Mouse (Mus musculus) thymus, postnatal 36 days (tissue): Measurements from ENCODE around the gene Cpne9.
A peak's percentile ranks its signal among the peaks of the same experiment; 100 is the strongest.
"Not testable (repeated sequence)": the region's sequence is repeated elsewhere in the genome, so short reads cannot be mapped to it uniquely, and the experiment has no call there.

Source experiments
- DNase-seq, 2 experiments: peaks; one replicate each; pipeline ENCODE4 v3.0.0; 2022; ENCODE audit warnings: mixed read lengths in 2 of 2

Cpne9 gene

GRCm38 (mm10) chr6:113290346-113290745 lies 8.2 kb downstream of the Cpne9 start:
- DNase-seq: no peak

DNA sequence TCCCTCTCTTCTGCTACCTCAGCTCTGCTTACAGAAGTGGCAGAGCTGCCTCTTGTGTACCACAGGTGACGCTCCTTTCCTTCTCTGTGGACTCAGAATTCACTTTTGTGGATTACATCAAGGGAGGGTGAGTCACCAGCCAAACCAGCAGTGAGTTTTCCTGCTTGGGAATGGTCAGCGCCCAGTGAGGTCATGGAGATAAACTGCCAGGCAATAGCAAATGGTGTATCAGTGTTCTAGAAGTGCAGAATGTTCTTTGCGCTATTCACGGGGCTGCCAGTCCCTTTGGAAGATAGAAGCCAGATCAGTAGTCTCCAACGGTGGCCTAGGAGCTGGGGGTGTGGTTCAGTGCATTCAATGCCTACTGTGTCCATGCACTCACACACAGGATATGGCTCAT lies 10.8 kb downstream of the Cpne9 start:
- no peak for DNase-seq

DNA sequence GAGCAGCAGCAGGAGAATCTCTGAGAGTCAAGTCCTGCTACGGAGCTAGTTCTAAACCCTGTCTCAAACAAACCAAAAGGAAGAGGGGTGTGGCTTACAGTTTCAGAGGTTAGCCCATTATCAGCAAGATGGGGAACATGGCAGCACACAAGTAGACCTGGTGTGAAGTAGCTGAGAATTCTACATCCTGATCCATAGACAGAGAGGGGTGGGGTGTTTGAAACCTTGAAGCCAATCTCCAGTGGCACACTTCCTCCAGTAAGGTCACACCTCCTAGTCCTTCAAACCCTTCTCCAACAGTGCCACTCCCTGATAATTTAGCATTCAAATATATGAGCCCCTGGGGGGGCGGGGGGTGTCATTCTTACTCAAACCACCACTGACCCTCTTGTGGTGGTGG lies 13.9 kb downstream of the Cpne9 start:
- DNase-seq: no peak

DNA sequence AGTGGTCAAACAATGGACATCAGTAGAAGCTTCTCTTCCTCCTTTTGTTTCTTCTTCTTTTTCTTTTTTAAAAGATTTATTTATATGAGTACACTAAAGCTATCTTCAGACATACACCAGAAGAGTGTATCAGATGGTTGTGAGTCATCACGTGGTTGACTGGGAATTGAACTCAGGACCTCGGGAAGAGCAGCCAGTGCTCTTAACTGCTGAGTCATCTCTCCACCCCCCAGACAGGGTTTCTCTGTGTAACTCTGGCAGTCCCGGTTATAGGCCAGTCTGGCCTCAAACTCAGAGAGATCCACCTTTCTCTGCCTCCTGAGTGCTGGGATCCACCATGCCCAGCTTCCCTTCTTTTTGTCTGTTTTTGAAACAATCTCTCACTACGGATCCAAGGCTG lies 14.5 kb downstream of the Cpne9 start:
- DNase-seq: no peak

DNA sequence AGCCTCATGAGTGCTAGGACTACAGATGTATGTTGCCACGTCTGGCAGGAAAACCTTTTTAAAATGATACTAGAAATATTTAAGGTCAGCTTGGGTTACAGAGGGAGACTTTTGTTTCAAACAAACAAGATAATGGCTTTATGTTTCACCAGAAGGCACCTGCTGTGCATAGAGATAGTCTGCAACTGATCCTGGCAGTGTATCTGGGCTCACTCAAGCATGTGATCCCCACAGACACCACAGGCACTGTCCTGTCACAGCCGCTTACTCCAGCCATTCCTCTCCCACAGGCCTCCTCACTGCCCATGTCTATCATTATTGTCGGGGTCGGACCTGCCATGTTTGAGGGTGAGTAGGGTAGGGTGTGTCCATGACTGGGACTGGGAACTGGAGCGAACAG lies 19.2 kb downstream of the Cpne9 start:
- DNase-seq: no peak

DNA sequence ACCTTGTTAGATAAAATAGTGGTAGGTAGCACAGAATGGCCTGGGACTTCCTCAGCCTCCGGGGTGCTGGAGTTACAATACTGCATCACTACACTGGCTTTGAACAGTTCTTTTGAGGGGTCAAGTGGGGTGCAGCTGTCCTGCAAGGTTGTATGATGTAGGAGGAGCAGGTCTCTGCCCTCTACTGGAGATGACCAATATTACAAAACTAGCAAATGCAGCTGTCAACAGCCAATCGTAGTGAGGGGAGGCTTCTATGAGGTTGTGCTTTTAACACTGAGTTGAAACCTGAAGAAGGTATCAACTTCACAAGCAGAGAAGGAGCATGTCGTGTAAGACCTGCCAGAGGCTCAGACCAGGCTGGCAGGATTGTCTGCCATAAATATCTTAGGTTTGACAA lies 20.2 kb downstream of the Cpne9 start:
- peak in 1 of 2 experiments; percentile 11 for DNase-seq

DNA sequence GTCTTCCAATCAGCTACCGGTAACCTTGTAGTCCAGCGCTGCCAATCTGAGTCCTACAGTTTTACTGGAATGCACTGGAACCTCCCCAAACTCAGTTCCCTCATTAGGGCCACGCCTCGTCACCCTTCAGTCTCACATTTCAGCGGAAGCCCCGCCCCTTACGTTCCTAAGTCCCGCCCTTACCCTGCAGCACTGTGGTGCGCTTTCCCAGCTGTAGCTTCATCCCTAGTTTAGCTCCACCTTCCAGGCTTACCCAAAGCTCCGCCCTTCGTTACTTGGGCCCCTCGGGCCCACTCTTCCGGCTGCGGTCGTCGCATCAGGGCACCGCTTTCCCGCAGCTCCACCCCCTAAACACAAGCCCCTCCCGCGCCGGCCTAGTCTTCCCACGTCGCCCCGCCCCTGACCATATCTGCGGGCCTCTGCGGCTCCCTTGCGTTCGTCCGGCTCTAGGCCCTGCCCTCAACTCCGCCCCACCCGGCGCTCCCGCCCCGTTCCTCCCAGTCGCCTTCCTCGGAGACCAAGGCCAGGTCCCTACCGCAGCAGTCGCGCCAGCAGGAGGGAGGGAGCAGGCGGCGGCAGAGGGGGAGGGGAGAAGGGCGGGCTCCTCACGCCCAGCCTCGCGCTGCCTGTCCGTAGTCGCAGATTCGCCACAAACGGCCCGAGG lies 24.3 kb downstream of the Cpne9 start:
- peak; percentile 100 for DNase-seq

DNA sequence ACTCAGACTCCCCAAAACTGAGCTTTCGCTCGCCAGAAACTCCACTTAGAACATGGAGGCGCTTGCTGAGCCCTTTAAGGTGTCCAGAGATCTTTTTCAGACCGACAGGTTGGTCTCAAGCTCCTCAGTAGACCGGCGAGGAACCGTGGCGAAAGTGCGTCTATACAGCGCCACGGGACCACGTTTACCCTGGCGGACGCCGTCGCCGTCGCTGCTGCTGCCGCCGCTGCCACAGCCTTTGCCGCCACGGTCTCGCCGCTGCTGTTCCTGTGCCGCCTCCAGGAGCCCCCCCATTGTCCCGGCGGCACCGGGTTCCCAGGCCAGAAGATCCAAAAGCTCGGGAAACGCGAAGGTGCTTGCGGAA lies 24.9 kb downstream of the Cpne9 start, which contains the start of gene Brpf1:
Gene Brpf1 (plus strand): TSS at position 152 of the 364 bp plus-strand sequence.
- DNase-seq: peak in 1 of 2 experiments; percentile 82

GRCm38 (mm10) chr6:113307481-113308121 lies 25.5 kb downstream of the Cpne9 start:
- peak; percentile 59 to 69 for DNase-seq

DNA sequence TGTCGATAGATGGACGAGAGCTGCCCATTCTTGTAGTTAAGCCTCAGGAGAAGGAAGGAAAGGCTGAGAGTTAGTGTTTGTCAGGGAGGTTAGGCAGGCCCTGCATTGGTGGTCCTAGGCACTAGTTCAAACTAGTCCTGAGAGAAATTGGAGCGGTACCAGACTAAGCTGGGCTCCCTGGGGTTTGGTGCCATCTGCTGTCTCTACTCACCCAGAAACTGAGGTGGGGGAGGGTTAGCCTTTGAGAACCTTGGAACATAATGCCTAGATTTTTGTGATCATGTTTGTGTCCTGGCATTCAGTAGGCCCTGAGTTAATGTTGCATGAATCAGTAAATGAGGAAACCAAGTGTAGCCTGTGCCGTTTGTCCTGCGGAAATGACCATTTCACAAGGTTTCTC lies 26.0 kb downstream of the Cpne9 start:
- DNase-seq: no peak

- DNase-seq: no peak
Measured at GRCm38 (mm10) chr6:113315972-113316371, 33.9 kb downstream of the Cpne9 start.

- DNase-seq: peak; percentile 96 to 98
Measured at GRCm38 (mm10) chr6:113326533-113327315, 44.6 kb downstream of the Cpne9 start, which contains the start of gene Ogg1. TSS of gene Ogg1 (plus strand) at chr6:113326972.

GRCm38 (mm10) chr6:113329396-113329795 lies 47.3 kb downstream of the Cpne9 start:
- DNase-seq: no peak

- peak in 1 of 2 experiments; percentile 42 for DNase-seq
Measured at GRCm38 (mm10) chr6:113330547-113330946, 48.4 kb downstream of the Cpne9 start.

- no peak for DNase-seq
Measured at GRCm38 (mm10) chr6:113331721-113332120, 49.6 kb downstream of the Cpne9 start.

DNA sequence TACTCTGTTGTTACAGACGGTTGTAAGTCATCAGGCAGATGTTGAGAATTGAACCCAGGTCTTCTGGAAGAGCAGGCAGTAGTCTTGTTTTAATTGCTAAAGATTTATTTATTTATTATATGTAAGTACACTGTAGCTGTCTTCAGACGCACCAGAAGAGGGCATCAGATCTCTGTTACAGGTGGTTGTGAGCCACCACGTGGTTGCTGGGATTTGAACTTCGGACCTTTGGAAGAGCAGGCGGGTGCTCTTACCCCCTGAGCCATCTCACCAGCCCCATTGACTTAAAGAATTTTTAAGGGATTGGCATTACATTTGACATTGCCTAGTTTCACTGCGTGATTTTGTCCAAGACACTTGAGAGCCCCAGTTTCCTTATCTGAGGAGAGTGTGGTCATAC lies 50.6 kb downstream of the Cpne9 start:
- DNase-seq: not testable (repeated sequence)

GRCm38 (mm10) chr6:113333137-113333950 lies 51.2 kb downstream of the Cpne9 start:
- no peak for DNase-seq

GRCm38 (mm10) chr6:113334216-113334615 lies 52.1 kb downstream of the Cpne9 start:
- no peak for DNase-seq

DNA sequence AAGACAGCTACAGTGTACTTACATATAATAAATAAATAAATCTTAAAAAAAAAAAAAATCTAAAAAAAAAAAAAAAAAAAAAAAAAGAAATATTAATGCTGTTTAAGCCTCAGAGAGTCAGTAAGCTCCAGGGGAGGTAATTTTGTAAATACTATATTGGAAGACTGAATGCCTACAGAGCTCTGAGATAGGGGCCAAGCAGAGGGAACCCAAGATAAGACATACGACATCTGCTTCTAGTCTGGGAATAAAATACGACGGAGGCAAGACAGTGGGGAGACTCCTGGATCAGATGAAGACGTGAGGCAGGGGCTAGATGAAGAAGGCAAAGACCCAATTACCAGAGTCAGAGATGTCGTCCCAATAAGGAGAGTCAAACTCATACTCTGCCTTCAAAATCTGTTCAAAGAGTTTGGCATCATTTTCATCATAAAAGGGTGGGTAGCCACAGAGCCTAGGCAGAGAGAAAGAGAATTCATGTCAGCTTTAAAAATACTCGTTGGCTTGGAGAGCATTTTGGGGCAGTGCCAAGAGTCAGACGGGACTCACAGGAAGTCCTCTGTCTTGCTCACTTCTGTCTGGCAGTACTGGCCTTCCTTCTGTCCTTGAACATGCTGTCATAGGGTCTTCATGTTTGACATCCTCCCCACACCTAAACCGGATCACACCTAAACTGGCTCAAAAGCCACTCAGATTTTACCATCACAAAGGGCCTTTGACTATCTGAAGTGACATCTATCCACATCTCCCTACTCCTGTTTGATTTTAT lies 54.9 kb downstream of the Cpne9 start:
- DNase-seq: no peak

GRCm38 (mm10) chr6:113341574-113341973 lies 59.5 kb downstream of the Cpne9 start:
- no peak for DNase-seq

DNA sequence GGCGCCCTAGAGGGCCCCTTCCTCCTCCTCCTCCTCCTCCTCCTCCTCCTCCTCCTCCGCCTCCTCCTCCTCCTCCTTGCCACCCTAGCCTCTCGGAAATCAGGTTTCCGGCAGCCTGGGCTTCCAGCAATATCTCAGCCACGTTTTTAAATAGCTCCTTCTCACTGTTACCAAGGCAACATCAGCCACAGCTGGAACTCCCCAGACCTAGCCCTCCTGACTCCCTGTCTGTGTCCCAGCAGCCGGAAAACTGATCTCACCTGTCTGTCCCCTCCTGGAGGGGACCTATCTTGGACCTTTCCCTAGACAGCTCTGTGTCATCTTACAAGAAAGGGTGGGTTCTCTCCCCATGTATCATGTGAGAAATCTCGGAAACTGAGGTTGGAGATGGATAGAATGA lies 60.2 kb downstream of the Cpne9 start:
- no peak for DNase-seq
